Mouse (Mus musculus): ENCODE data around the gene Plcb2. TPM values are rescaled to one million over a fixed set of nuclear protein-coding genes. Genes with fewer than 3 reads are reported as not detected.

The Plcb2 gene
- total and polyA plus RNA-seq, 2 experiments from 2014 or later, result 0.63 to 2.4 TPM

GRCm38 (mm10) chr2:118673686-118674465 lies 54.4 kb downstream of the Plcb2 start:
- Histone ChIP-seq H3K9ac (replicated peaks; ENCODE audit: low read length, poor library complexity, severe bottlenecking) (no peak overlapping the region), H3K9me3 (ENCODE audit: low read length) (no peaks in the 10 kb centered on the region), H3K36me3 (ENCODE audit: insufficient read depth, low read length) (no peaks in the 10 kb centered on the region; the same call in 1 of the 2 replicates), H3K27me3 (ENCODE audit: insufficient read depth, low read length) (0 out of 2 replicates have a peak, but pooled peaks cover 7% of the 10 kb centered on the region), H3K27ac (ENCODE audit: low read depth, low read length) (no peak overlapping the region), H3K4me1 (ENCODE audit: insufficient read depth, low read length) (peaks cover 15% of the 10 kb centered on the region; the same call in 1 of the 2 replicates), H3K4me3 (ENCODE audit: low read depth, low read length) (no peak overlapping the region), H3K4me2 (ENCODE audit: low read depth, low read length, poor library complexity, severe bottlenecking) (no peak overlapping the region)
- no peak for ATAC-seq (ENCODE audit: low FRiP score)
- WGBS, result 30% methylated on average over 15 of the region's 15 CpGs
- TF ChIP-seq CTCF (IDR thresholded peaks at IDR 0.05), result no peak
- DNase-seq (ENCODE audit: low spot score), result no peak

DNA sequence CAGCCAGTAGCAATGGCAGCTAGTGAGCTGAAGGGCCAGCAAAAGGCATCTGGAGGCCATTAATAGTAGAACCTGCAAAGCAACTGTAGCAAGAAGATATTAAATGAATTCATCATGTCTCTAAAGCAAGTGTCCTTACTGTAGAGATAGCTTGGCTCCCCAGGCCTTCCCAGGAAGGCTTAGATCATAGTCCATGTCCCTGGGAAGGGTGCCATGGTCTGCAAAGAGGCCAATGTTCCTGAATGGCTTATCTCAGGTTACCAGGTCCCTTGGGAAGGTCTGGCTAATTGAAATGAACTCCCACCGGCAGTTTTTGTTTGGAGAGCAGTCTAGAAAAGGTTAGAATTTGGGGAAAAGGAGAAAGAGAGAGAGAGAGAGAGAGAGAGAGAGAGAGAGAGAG lies 56.5 kb downstream of the Plcb2 start:
- Histone ChIP-seq H3K27me3 (ENCODE audit: insufficient read depth, low read length) (0 out of 2 replicates have a peak, but pooled peaks cover 7% of the 10 kb centered on the region), H3K36me3 (ENCODE audit: insufficient read depth, low read length) (no peaks in the 10 kb centered on the region; the same call in 1 of the 2 replicates), H3K9ac (replicated peaks; ENCODE audit: low read length, poor library complexity, severe bottlenecking) (no peak overlapping the region), H3K9me3 (ENCODE audit: low read length) (no peaks in the 10 kb centered on the region), H3K4me1 (ENCODE audit: insufficient read depth, low read length) (peaks cover 7% of the 10 kb centered on the region; the same call in 1 of the 2 replicates), H3K4me3 (ENCODE audit: low read depth, low read length) (no peak overlapping the region), H3K4me2 (ENCODE audit: low read depth, low read length, poor library complexity, severe bottlenecking) (no peak overlapping the region), H3K27ac (ENCODE audit: low read depth, low read length) (no peak overlapping the region)
- DNase-seq (ENCODE audit: low spot score), result no peak
- no peak for TF ChIP-seq CTCF (IDR thresholded peaks at IDR 0.05)
- no peak for ATAC-seq (ENCODE audit: low FRiP score)
- 70% methylated on average over 1 of the region's 1 CpGs for WGBS

DNA sequence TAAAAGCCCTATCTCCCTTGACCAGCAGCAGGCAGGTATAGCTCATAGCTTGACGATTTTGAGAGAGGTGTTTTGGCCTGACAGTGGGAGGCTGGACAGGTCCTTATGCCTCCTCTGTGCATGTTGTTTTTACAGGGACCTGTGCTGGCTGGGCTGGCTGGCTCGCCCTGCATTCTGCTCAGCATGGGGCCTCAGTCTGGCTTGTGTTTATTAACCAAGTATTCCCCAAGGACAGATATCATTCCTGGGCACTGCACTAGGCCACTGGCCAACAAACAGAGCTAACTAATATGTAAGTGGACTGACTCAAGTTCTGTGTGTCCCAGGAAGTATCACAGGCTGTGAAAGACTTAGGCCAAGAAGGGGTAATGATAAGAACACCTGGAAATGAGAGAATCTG lies 58.5 kb downstream of the Plcb2 start:
- H3K4me2 ChIP-seq (ENCODE audit: low read depth, low read length, poor library complexity, severe bottlenecking), result no peak overlapping the region
- ATAC-seq (ENCODE audit: low FRiP score) (no peak), DNase-seq (ENCODE audit: low spot score) (no peak)
- peaks cover 18% of the 10 kb centered on the region; the same call in 1 of the 2 replicates for H3K4me1 ChIP-seq (ENCODE audit: insufficient read depth, low read length)
- H3K27me3 ChIP-seq (ENCODE audit: insufficient read depth, low read length), result no peaks in the 10 kb centered on the region
- WGBS, result 53% methylated on average over 2 of the region's 2 CpGs
- H3K36me3 ChIP-seq (ENCODE audit: insufficient read depth, low read length), result no peaks in the 10 kb centered on the region; the same call in 1 of the 2 replicates
- H3K27ac ChIP-seq (ENCODE audit: low read depth, low read length), result no peak overlapping the region
- no peak overlapping the region for H3K4me3 ChIP-seq (ENCODE audit: low read depth, low read length)
- H3K9ac ChIP-seq (replicated peaks; ENCODE audit: low read length, poor library complexity, severe bottlenecking), result no peak overlapping the region
- no peak for TF ChIP-seq CTCF (IDR thresholded peaks at IDR 0.05)
- no peaks in the 10 kb centered on the region for H3K9me3 ChIP-seq (ENCODE audit: low read length)

DNA sequence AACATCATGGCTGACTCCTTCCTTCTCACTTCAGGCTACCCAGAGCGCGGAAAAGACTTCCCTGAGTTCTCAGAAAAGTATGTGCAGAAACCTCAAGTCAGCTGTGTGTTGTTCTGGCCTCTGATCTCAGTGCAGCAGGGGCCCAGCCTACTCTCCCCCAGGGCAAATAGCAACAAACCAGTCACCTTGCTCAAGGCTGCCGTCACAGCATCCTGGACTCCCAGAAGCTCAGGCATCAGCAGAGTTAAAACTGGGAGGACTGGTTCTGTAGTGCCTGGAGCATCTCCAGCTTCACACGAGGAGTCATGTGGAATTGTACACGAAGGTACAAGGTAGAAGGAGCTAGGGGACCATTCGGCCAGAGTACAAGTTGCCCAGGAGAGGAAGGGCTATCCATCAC lies 59.0 kb downstream of the Plcb2 start:
- Histone ChIP-seq H3K4me2 (ENCODE audit: low read depth, low read length, poor library complexity, severe bottlenecking) (no peak overlapping the region), H3K36me3 (ENCODE audit: insufficient read depth, low read length) (no peaks in the 10 kb centered on the region; the same call in 1 of the 2 replicates), H3K4me3 (ENCODE audit: low read depth, low read length) (no peak overlapping the region), H3K27me3 (ENCODE audit: insufficient read depth, low read length) (no peaks in the 10 kb centered on the region), H3K27ac (ENCODE audit: low read depth, low read length) (no peak overlapping the region), H3K9me3 (ENCODE audit: low read length) (no peaks in the 10 kb centered on the region), H3K4me1 (ENCODE audit: insufficient read depth, low read length) (peaks cover 23% of the 10 kb centered on the region; the same call in 1 of the 2 replicates), H3K9ac (replicated peaks; ENCODE audit: low read length, poor library complexity, severe bottlenecking) (no peak overlapping the region)
- TF ChIP-seq CTCF (IDR thresholded peaks at IDR 0.05), result no peak
- 70% methylated on average over 6 of the region's 6 CpGs for WGBS
- no peak for ATAC-seq (ENCODE audit: low FRiP score)
- no peak for DNase-seq (ENCODE audit: low spot score)

- peaks cover 26% of the 10 kb centered on the region; the same call in 1 of the 2 replicates for H3K4me1 ChIP-seq (ENCODE audit: insufficient read depth, low read length)
- H3K36me3 ChIP-seq (ENCODE audit: insufficient read depth, low read length), result no peaks in the 10 kb centered on the region; the same call in 1 of the 2 replicates
- H3K4me3 ChIP-seq (ENCODE audit: low read depth, low read length), result no peak overlapping the region
- no peak overlapping the region for H3K27ac ChIP-seq (ENCODE audit: low read depth, low read length)
- ATAC-seq (ENCODE audit: low FRiP score) (no peak), DNase-seq (ENCODE audit: low spot score) (no peak)
- no peaks in the 10 kb centered on the region for H3K9me3 ChIP-seq (ENCODE audit: low read length)
- H3K27me3 ChIP-seq (ENCODE audit: insufficient read depth, low read length), result no peaks in the 10 kb centered on the region
- H3K9ac ChIP-seq (replicated peaks; ENCODE audit: low read length, poor library complexity, severe bottlenecking), result no peak overlapping the region
- no peak for TF ChIP-seq CTCF (IDR thresholded peaks at IDR 0.05)
- WGBS, result 79% methylated on average over 5 of the region's 5 CpGs
- H3K4me2 ChIP-seq (ENCODE audit: low read depth, low read length, poor library complexity, severe bottlenecking), result no peak overlapping the region; the same call in 1 of the 2 replicates
These were observed 61.1 kb downstream of the Plcb2 start for GRCm38 (mm10) chr2:118667181-118667580.

- Histone ChIP-seq H3K4me1 (ENCODE audit: insufficient read depth, low read length) (peaks cover 26% of the 10 kb centered on the region; the same call in 1 of the 2 replicates), H3K27me3 (ENCODE audit: insufficient read depth, low read length) (no peaks in the 10 kb centered on the region), H3K4me3 (ENCODE audit: low read depth, low read length) (0 out of 2 replicates have a peak overlapping the region, but pooled peaks have one; percentile 0), H3K27ac (ENCODE audit: low read depth, low read length) (no peak overlapping the region), H3K9me3 (ENCODE audit: low read length) (no peaks in the 10 kb centered on the region), H3K36me3 (ENCODE audit: insufficient read depth, low read length) (no peaks in the 10 kb centered on the region; the same call in 1 of the 2 replicates), H3K9ac (replicated peaks; ENCODE audit: low read length, poor library complexity, severe bottlenecking) (no peak overlapping the region), H3K4me2 (ENCODE audit: low read depth, low read length, poor library complexity, severe bottlenecking) (peak overlapping the region; percentile 79)
- 83% methylated on average over 4 of the region's 4 CpGs for WGBS
- ATAC-seq (ENCODE audit: low FRiP score) (no peak), DNase-seq (ENCODE audit: low spot score) (no peak)
- TF ChIP-seq CTCF (IDR thresholded peaks at IDR 0.05), result no peak
These were observed 62.6 kb downstream of the Plcb2 start for GRCm38 (mm10) chr2:118665616-118666015.
